Comparison of ENCODE assay signal across 8 mouse cellular contexts in the genomic region with DNA sequence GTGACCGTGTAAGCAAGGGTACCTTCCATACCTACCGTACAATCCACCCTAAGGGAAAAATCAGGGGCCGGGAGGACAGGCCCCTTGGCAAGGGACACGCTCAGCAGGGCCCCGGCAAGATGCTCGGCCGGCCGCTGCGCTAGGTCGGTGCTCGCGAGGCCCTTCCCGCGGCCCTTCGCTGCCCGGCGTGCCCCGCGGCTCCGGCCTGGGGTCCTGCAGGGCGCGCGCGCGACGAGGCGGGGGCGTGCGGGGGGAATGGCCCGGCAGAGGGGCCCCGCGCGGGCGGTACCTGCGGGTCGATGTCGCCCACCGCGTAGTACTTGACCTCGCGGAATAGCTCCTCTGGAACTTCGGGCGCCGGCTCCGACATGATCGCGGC. TPM values are rescaled to one million over a fixed set of nuclear protein-coding genes. Genes with fewer than 3 reads are reported as not detected.
DNase-seq lines count a peak whose midpoint lies in the region; ATAC-seq and TF ChIP-seq lines count a peak whose summit lies in the region.

No protein-coding gene starts in this region.

- peak overlapping the region; percentile 96 for H3K27ac ChIP-seq in heart, embryonic 13.5 days (replicated peaks)
- peak overlapping the region; percentile 91 for H3K27ac ChIP-seq in kidney, embryonic 16.5 days (ENCODE audit: low read length)
- H3K27ac ChIP-seq in liver, embryonic 16.5 days (ENCODE audit: low read length): peak overlapping the region; percentile 89
- peak overlapping the region; percentile 97 for H3K27ac ChIP-seq in neural tube, embryonic 14.5 days (ENCODE audit: low read depth, low read length)

- H3K4me1 ChIP-seq in heart, embryonic 13.5 days: peaks cover 26% of the 10 kb centered on the region
- H3K4me1 ChIP-seq in kidney, embryonic 16.5 days (ENCODE audit: insufficient read depth, low read length): peaks cover 21% of the 10 kb centered on the region
- peaks cover 21% of the 10 kb centered on the region for H3K4me1 ChIP-seq in liver, embryonic 16.5 days (ENCODE audit: control insufficient read depth, low read depth, low read length)
- peaks cover 17% of the 10 kb centered on the region; the same call in 1 of the 2 replicates for H3K4me1 ChIP-seq in neural tube, embryonic 14.5 days (ENCODE audit: control insufficient read depth, insufficient read depth, low read length)

- peaks cover 33% of the 10 kb centered on the region for H3K36me3 ChIP-seq in C2C12 (ENCODE audit: control insufficient read depth, insufficient read depth)
- H3K36me3 ChIP-seq in heart, embryonic 13.5 days: peaks cover 29% of the 10 kb centered on the region
- H3K36me3 ChIP-seq in kidney, embryonic 16.5 days (ENCODE audit: insufficient read depth, low read length): peaks cover 29% of the 10 kb centered on the region
- H3K36me3 ChIP-seq in liver, embryonic 16.5 days (ENCODE audit: control insufficient read depth, insufficient read depth): peaks cover 29% of the 10 kb centered on the region
- peaks cover 7% of the 10 kb centered on the region for H3K36me3 ChIP-seq in neural tube, embryonic 14.5 days (ENCODE audit: control insufficient read depth, insufficient read depth, low read length)

- no peaks in the 10 kb centered on the region for H3K9me3 ChIP-seq in heart, embryonic 13.5 days
- H3K9me3 ChIP-seq in kidney, embryonic 16.5 days (ENCODE audit: low read length): no peaks in the 10 kb centered on the region
- no peaks in the 10 kb centered on the region for H3K9me3 ChIP-seq in liver, embryonic 16.5 days (replicated peaks; ENCODE audit: control insufficient read depth, low read length)
- H3K9me3 ChIP-seq in neural tube, embryonic 14.5 days (ENCODE audit: control insufficient read depth, low read length): no peaks in the 10 kb centered on the region

- H3K4me2 ChIP-seq in heart, embryonic 13.5 days: peak overlapping the region; percentile 82
- H3K4me2 ChIP-seq in kidney, embryonic 16.5 days (replicated peaks; ENCODE audit: low read depth, low read length): peak overlapping the region; percentile 64
- peak overlapping the region; percentile 91 for H3K4me2 ChIP-seq in liver, embryonic 16.5 days (ENCODE audit: low read depth, low read length)
- peak overlapping the region; percentile 74 for H3K4me2 ChIP-seq in neural tube, embryonic 14.5 days (ENCODE audit: low read depth, low read length)

- H3K27me3 ChIP-seq in C2C12 (ENCODE audit: control insufficient read depth, insufficient read depth, insufficient read length): no peaks in the 10 kb centered on the region
- H3K27me3 ChIP-seq in heart, embryonic 13.5 days (replicated peaks): no peaks in the 10 kb centered on the region
- no peaks in the 10 kb centered on the region for H3K27me3 ChIP-seq in kidney, embryonic 16.5 days (ENCODE audit: insufficient read depth, low read length)
- no peaks in the 10 kb centered on the region for H3K27me3 ChIP-seq in liver, embryonic 16.5 days (ENCODE audit: control insufficient read depth, insufficient read depth, low read depth, low read length)
- H3K27me3 ChIP-seq in neural tube, embryonic 14.5 days (ENCODE audit: control insufficient read depth, insufficient read depth, low read length): no peaks in the 10 kb centered on the region

- no peak for TF ChIP-seq CTCF in C2C12 (IDR thresholded peaks at IDR 0.05; ENCODE audit: control insufficient read depth, insufficient read depth, insufficient read length)

- ATAC-seq in heart, embryonic 13.5 days (ENCODE audit: extremely low read depth, insufficient number of reproducible peaks, low FRiP score, low TSS enrichment): peak; percentile 70
- peak; percentile 87 for ATAC-seq in kidney, embryonic 16.5 days (ENCODE audit: low FRiP score, low TSS enrichment)
- peak; percentile 49 for ATAC-seq in liver, embryonic 16.5 days (ENCODE audit: low read depth)
- ATAC-seq in neural tube, embryonic 14.5 days (ENCODE audit: low read depth): peak; percentile 86

- peaks cover 30% of the 10 kb centered on the region for H3K79me3 ChIP-seq in C2C12 (ENCODE audit: low read depth)

- peaks cover 40% of the 10 kb centered on the region for H3K79me2 ChIP-seq in C2C12 (ENCODE audit: control insufficient read depth, insufficient read depth)

- peak overlapping the region; percentile 66 for H3K4me3 ChIP-seq in C2C12 (ENCODE audit: insufficient read depth, poor library complexity, severe bottlenecking)
- peak overlapping the region; percentile 70 for H3K4me3 ChIP-seq in heart, embryonic 13.5 days
- peak overlapping the region; percentile 66 for H3K4me3 ChIP-seq in kidney, embryonic 16.5 days (ENCODE audit: low read length)
- H3K4me3 ChIP-seq in liver, embryonic 16.5 days (ENCODE audit: low read depth, low read length): peak overlapping the region; percentile 94
- peak overlapping the region; percentile 75 for H3K4me3 ChIP-seq in neural tube, embryonic 14.5 days (ENCODE audit: low read depth, low read length)

- WGBS in heart, embryonic 13.5 days: under 1% methylated on average over 44 of the region's 47 CpGs
- under 1% methylated on average over 40 of the region's 47 CpGs for WGBS in kidney, embryonic 16.5 days
- WGBS in liver, embryonic 16.5 days (ENCODE audit: insufficient replicate concordance): under 1% methylated on average over 39 of the region's 47 CpGs
- WGBS in neural tube, embryonic 14.5 days: 0% methylated on average over 31 of the region's 47 CpGs

- peak overlapping the region; percentile 88 for H3K9ac ChIP-seq in heart, embryonic 13.5 days
- H3K9ac ChIP-seq in kidney, embryonic 16.5 days (replicated peaks; ENCODE audit: low read length): peak overlapping the region; percentile 73
- H3K9ac ChIP-seq in liver, embryonic 16.5 days (ENCODE audit: low read depth, low read length): peak overlapping the region; percentile 98
- H3K9ac ChIP-seq in neural tube, embryonic 14.5 days (replicated peaks; ENCODE audit: low read depth, low read length): peak overlapping the region; percentile 79

- peak overlapping the region; percentile 97 for H3ac ChIP-seq in C2C12 (ENCODE audit: control insufficient read depth, insufficient read length, low read depth)

- DNase-seq in adrenal gland, adult 18-20 months (ENCODE audit: low spot score in 2 of 2): peak; percentile 78 to 86
- DNase-seq in fibroblast of lung, adult 2 months (ENCODE audit: low read depth): peak; percentile 27
- DNase-seq in urinary bladder, postnatal 25 days (ENCODE audit: low spot score): peak; percentile 78

TF ChIP-seq in C2C12, 6 proteins besides CTCF, POLR2A, EP300 and RAD21:
- TF ChIP-seq USF1 (IDR thresholded peaks at IDR 0.05; ENCODE audit: low read depth): no peak
- TF ChIP-seq MYOG (IDR thresholded peaks at IDR 0.05; ENCODE audit: control insufficient read depth, extremely low read depth, insufficient read length): no peak
- TF ChIP-seq MYOD1 (IDR thresholded peaks at IDR 0.05; ENCODE audit: control insufficient read depth, insufficient read length, low read depth): no peak
- TF ChIP-seq MAX (IDR thresholded peaks at IDR 0.05): no peak
- no peak for TF ChIP-seq FOSL1 (IDR thresholded peaks at IDR 0.05; ENCODE audit: insufficient read depth, low read length, poor library complexity, severe bottlenecking)
- TF ChIP-seq CEBPB (IDR thresholded peaks at IDR 0.05; ENCODE audit: low read depth): no peak

RNA-seq across cellular contexts. Expression of gene Paxip1, which starts 0.6 kb away (rescaled TPM):
- 17.4 TPM for polyA plus RNA-seq in C2C12 (2012; fragmentation: generic; extraction: Trizol)
- total RNA-seq in adrenal gland, adult 18-20 months (2021): 10 to 100 TPM; 18.9 to 22.6 TPM
- 19.6 and 21.0 TPM in 2 replicates for polyA plus RNA-seq in heart, embryonic 13.5 days (2015; fragmentation: Nextera tagmentation; extraction: Ambion mirVana)
- polyA plus RNA-seq in kidney, embryonic 16.5 days (2015; fragmentation: Nextera tagmentation; extraction: Ambion mirVana): 38.7 and 38.8 TPM in 2 replicates
- 14.5 and 17.2 TPM in 2 replicates for polyA plus RNA-seq in liver, embryonic 16.5 days (2015; fragmentation: Nextera tagmentation; extraction: Ambion mirVana)
- polyA plus RNA-seq in neural tube, embryonic 14.5 days (2014; fragmentation: Nextera tagmentation; extraction: Ambion mirVana): 27.3 and 31.4 TPM in 2 replicates

RNA-seq across cellular contexts. Expression of gene Htr5a, which starts 51.0 kb away (rescaled TPM):
- not detected for polyA plus RNA-seq in C2C12 (2012; fragmentation: generic; extraction: Trizol)
- not detected for total RNA-seq in adrenal gland, adult 18-20 months (2021)
- polyA plus RNA-seq in heart, embryonic 13.5 days (2015; fragmentation: Nextera tagmentation; extraction: Ambion mirVana): not detected in 2 replicates
- polyA plus RNA-seq in kidney, embryonic 16.5 days (2015; fragmentation: Nextera tagmentation; extraction: Ambion mirVana): not detected in 2 replicates
- polyA plus RNA-seq in liver, embryonic 16.5 days (2015; fragmentation: Nextera tagmentation; extraction: Ambion mirVana): not detected in 2 replicates
- 1.2 and 1.6 TPM in 2 replicates for polyA plus RNA-seq in neural tube, embryonic 14.5 days (2014; fragmentation: Nextera tagmentation; extraction: Ambion mirVana)

Comparison
In these comparisons a context has a peak if more than half of its experiments do, and no peak if none do; other contexts are left out.
1. Peak in every context shown above with its lines: DNase-seq, ATAC-seq, H3K4me3 ChIP-seq and H3K27ac ChIP-seq.
2. DNase-seq: peak in every context shown above with its lines; median percentile 82 in adrenal gland, adult 18-20 months; 78 in urinary bladder, postnatal 25 days; 27 in fibroblast of lung, adult 2 months.